In genomic region chr16:29054423-29054822, GRCm38 (mm10) we compare ENCODE assay signal across 14 mouse cellular contexts.
DNase-seq lines count a peak whose midpoint lies in the region; ATAC-seq lines count a peak whose summit lies in the region.
"Had no signal": no experiment of that assay in that cellular context is flagged by ENCODE, and none has a peak within 500 bp of the region (broad histone marks: within the 10 kb centered on the region; RNA-seq: fewer than 3 reads in every experiment).

No protein-coding gene starts in this region.

- H3K9ac ChIP-seq in forebrain, embryonic 13.5 days = no peak overlapping the region
- H3K9ac ChIP-seq: limb, embryonic 15.5 days; stomach, embryonic 15.5 days had no signal

- WGBS in forebrain, embryonic 13.5 days = 21% methylated on average over 8 of the region's 8 CpGs
- 17% methylated on average over 8 of the region's 8 CpGs for WGBS in midbrain, embryonic 10.5 days

- H3K9me3 ChIP-seq in forebrain, embryonic 13.5 days (replicated peaks) = no peaks in the 10 kb centered on the region
- no peaks in the 10 kb centered on the region for H3K9me3 ChIP-seq in midbrain, embryonic 10.5 days (replicated peaks)
- H3K9me3 ChIP-seq: limb, embryonic 15.5 days; stomach, embryonic 15.5 days had no signal

- H3K4me1 ChIP-seq in forebrain, embryonic 13.5 days = no peaks in the 10 kb centered on the region
- peaks cover 13% of the 10 kb centered on the region for H3K4me1 ChIP-seq in midbrain, embryonic 10.5 days
- H3K4me1 ChIP-seq: limb, embryonic 15.5 days; stomach, embryonic 15.5 days had no signal

- H3K4me3 ChIP-seq in forebrain, embryonic 13.5 days = no peak overlapping the region
- H3K4me3 ChIP-seq in midbrain, embryonic 10.5 days = 0 out of 2 replicates have a peak overlapping the region, but pooled peaks have one; percentile 2
- H3K4me3 ChIP-seq: erythroblast, embryonic 14.5 days; limb, embryonic 15.5 days; myocyte; stomach, embryonic 15.5 days had no signal

- peak; percentile 28 for DNase-seq in Muller cell, postnatal 12 days (ENCODE audit: inconsistent ontology term)
- DNase-seq in brain, adult 2 months (ENCODE audit: low read depth, low spot score) = peak; percentile 45
- peak; percentile 36 for DNase-seq in midbrain, embryonic 10.5 days (ENCODE audit: low spot score)
- no peak for DNase-seq in urinary bladder, adult 18-20 months (ENCODE audit: low spot score in 2 of 2)
- DNase-seq in gastrocnemius, postnatal 25 days = no peak
- DNase-seq: cerebellum, adult 11 months; heart, adult 11 months; right cerebral cortex, adult 18-20 months had no signal

- H3K27ac ChIP-seq in forebrain, embryonic 13.5 days = no peak overlapping the region
- H3K27ac ChIP-seq in midbrain, embryonic 10.5 days (replicated peaks) = no peak overlapping the region
- H3K27ac ChIP-seq: limb, embryonic 15.5 days; stomach, embryonic 15.5 days had no signal

- no peaks in the 10 kb centered on the region for H3K36me3 ChIP-seq in forebrain, embryonic 13.5 days (ENCODE audit: poor library complexity, severe bottlenecking)
- H3K36me3 ChIP-seq in midbrain, embryonic 10.5 days = no peaks in the 10 kb centered on the region
- H3K36me3 ChIP-seq: limb, embryonic 15.5 days; stomach, embryonic 15.5 days had no signal

- H3K27me3 ChIP-seq in forebrain, embryonic 13.5 days = no peaks in the 10 kb centered on the region
- peaks cover 19% of the 10 kb centered on the region; the same call in 1 of the 2 replicates for H3K27me3 ChIP-seq in midbrain, embryonic 10.5 days (ENCODE audit: low read depth, poor library complexity, severe bottlenecking)
- H3K27me3 ChIP-seq: limb, embryonic 15.5 days; stomach, embryonic 15.5 days had no signal

- peak; percentile 61 for ATAC-seq in forebrain, embryonic 13.5 days
- no peak; the same call in 1 of the 2 replicates for ATAC-seq in frontal cortex, adult (ENCODE audit: low TSS enrichment)

- peak overlapping the region; percentile 18; the same call in 1 of the 2 replicates for H3K4me2 ChIP-seq in forebrain, embryonic 13.5 days
- H3K4me2 ChIP-seq: limb, embryonic 15.5 days; stomach, embryonic 15.5 days had no signal

Comparison
In these comparisons a context has a peak if more than half of its experiments do, and no peak if none do; other contexts are left out.
1. DNase-seq: peak in Muller cell, postnatal 12 days (single experiment), brain, adult 2 months (single experiment) and midbrain, embryonic 10.5 days (single experiment); none in urinary bladder, adult 18-20 months (0 of 2) and gastrocnemius, postnatal 25 days (single experiment).